Mouse (Mus musculus) kidney, postnatal 25 days (tissue): ENCODE results near the gene Snapin.

Experiments used
- DNase-seq, 2 experiments: peaks; one replicate each; pipeline ENCODE4 v3.0.0; 2021; ENCODE audit warnings: mixed read lengths in 2 of 2

The Snapin gene

GRCm38 (mm10) chr3:90503444-90503843, 12.6 kb upstream of the Snapin start:
- DNase-seq: no peak

DNA sequence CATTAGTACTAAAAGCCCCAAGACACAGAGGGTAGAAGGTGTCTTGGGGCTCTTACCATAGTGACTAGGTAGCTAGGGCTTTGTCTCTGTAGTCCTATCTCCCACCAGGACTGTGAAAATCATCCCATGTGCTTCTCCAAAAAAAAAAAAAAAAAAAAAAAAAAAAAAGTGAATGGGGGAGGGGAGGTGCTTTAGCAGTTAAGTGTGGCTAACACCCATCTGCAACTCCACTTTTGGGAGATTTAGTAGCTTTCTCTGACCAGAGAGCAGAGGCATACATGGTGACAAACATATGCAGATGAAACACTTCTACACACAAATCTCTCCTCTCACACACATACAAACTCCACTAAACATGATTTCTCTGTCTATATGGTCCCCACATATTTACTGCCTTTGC, 6.8 kb upstream of the Snapin start:
- no peak for DNase-seq

DNA sequence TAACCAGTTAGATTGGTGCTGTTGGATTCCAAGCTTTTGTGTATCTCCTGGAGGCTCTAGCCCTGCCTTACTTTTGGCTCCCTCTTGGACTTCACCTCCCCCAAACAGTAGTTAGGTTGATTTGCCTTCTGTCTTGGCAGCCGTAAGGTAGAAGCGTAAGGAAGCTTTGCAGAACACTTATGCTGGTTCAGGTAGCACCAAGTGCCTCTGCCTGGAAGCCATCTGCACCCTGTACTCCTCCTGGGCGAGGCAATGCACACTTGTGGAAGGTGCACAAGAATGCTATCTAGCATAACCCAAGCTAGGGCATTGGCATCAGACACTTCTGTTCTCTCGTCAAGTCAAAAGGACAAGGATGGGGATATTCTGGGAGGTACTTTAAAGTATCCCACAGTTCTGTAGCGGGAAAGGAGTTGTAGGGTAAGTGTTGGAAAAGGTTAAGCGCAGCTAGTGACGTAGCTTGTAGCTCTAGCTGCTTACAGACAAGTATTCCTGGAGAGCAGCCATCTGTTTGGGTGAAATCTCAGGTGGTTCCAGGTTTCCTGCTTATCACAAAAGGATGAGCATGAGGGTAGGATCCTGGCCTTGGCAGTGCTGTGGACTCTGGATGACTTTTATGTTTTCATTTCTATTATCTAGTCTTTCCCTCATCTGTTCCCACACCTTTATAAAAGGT, 5.2 kb upstream of the Snapin start:
- no peak for DNase-seq

DNA sequence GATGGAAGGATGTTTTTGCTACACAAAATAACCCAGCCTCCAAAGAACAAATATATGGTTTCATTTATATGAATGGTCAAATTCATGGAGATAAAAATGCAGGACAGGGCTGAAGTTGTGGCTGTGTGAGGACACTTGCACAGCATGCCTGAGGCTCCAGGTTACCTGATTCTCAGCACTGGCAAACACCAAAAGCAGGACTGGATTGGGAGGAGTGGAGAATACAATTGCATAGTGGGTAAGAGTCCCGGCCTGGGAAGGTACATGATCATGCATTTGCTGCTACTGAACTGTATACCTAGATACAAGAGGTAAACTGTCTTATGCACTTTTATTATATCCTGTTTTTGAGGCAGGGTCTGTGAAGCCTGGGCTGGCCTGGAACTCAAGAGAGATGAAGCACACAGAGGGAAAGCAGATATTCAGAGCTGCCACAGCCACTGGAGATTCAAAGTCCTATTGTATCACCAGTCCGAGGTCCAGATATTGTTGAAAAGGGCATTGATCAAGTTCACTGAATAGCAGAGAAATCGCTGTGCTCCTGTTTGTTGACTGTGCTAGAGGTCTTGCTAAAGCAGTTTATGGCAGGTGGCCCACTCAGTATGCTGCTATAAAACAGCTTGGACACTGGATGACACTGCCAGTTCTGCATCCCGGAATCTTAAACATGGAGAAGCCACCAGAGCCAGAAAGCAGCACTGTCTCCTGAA, 3.2 kb upstream of the Snapin start:
- DNase-seq: no peak

DNA sequence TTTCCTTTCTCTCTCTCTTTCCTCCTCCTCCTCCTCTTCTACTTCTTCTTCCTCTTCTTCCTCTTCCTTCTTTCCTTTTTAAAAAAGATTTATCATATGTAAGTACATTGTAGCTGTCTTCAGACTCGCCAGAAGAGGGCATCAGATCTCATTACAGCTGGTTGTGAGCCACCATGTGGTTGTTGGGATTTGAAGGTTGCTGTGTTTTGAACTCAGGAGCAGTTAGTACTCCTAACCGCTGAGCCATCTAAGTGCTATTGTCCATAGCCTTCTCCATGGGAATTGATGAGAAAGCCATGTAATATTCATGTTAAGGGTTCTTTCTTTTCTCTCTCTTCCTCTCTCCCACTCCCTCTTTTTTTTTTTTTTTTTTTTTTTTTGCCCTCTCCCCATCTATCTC, 517 bp upstream of the Snapin start:
- peak; percentile 50 to 68 for DNase-seq

- no peak for DNase-seq
Observed at GRCm38 (mm10) chr3:90488576-90488975, 2.3 kb downstream of the Snapin start.

GRCm38 (mm10) chr3:90486998-90487397, 3.8 kb downstream of the Snapin start:
- DNase-seq: peak in 1 of 2 experiments; percentile 51

DNA sequence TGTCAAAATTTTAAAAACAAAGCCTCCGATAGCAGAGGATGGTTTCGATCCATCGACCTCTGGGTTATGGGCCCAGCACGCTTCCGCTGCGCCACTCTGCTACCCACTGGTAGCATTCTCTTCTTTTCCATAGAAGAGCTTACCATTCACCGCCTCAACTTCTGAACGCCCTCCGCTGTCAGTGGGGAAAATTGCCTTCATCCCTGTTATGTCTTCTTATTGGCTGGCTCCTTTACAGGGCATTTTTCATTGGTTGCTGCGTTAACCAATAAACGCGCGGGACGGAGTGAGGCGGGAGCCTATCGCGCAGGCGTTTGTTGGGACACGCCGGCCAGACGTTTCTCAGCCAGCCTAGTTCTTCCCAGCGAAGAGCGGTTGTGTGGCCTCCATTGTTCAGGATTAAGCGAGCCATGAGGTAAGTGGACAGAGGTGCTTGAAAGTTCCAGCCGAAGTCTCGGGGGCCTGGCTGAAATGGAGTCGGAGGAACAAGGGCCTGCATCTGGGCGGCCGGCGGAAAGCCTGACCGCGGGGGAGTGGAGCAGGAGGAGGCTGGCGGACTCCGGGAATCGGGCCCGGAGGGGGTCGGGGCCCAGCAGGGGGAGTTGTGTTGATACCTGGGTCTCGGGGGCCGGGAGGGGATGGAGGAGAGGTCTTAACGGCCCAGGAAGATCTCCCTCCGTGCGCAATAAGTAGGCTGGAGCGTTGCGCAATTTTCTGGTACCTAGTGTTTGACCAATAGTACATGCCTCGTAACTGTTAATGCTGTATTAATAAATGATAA, 14.8 kb downstream of the Snapin start, which contains the start of gene Ilf2:
Gene Ilf2, plus strand, starts transcription at position 296 of the 781 bp plus-strand sequence.
- peak; percentile 94 to 98 for DNase-seq

GRCm38 (mm10) chr3:90475151-90475830, 15.5 kb downstream of the Snapin start:
- peak in 1 of 2 experiments; percentile 21 for DNase-seq

DNA sequence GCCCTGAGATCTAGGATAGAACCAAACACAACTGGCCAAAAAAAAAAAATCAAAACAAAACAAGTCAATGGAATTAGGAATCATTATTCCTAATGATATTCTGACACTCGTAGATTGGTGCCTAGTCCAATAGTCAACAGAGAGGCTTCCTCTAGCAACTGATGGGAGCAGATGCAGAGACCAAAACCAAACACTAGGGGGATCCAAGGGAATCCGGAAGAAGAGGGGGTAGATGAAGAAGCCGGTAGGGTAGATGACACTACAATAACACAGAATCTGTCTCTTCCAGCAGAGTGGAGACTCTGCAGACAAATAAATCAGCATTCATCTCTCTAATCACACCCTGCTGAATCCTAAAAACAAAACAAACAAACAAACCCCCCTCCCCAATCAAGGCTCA, 18.6 kb downstream of the Snapin start:
- DNase-seq: peak; percentile 67 to 75

- DNase-seq: no peak
Observed at GRCm38 (mm10) chr3:90467618-90468300, 23.1 kb downstream of the Snapin start.

- peak; percentile 71 to 76 for DNase-seq
Observed at GRCm38 (mm10) chr3:90466311-90466766, 24.5 kb downstream of the Snapin start.

DNA sequence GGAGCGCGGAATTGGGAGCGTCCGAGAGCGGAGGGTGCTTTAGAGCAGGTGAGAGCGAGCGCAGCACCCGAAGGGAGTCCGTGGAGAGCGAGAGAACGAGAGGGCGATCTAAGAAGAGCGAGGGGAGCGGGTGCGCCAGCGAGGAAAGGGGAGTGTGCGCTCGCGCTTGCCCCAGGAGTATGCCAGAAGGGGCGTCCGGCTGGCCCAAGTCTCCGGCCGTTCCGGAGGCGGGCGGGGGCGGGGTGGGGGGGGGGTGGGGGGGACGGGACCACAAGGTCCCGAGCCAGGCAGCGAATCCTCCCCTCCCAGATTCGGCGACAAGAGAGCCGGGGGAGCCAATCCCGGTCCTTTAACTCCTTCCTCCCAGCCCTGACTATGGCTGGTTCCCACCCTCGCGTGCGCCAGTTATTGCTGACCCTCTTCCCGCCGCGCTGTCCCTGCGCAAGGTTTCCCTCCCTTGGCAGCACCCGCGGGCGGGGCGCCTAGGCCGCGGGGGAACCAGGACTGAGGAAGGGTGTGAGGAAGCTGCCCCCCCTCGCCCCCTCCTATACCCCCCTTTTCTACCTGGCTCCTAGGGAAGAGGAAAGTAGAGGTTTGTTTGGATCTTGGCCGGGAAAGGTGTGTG, 25.0 kb downstream of the Snapin start, which contains the start of gene Npr1:
Gene Npr1, minus strand, starts transcription at position 181 of the 625 bp plus-strand sequence.
- DNase-seq: peak; percentile 60 to 82

- peak; percentile 23 to 54 for DNase-seq
Observed at GRCm38 (mm10) chr3:90465081-90465685, 25.6 kb downstream of the Snapin start.

- DNase-seq: peak; percentile 25 to 54
Observed at GRCm38 (mm10) chr3:90464552-90465080, 26.2 kb downstream of the Snapin start.

- no peak for DNase-seq
Observed at GRCm38 (mm10) chr3:90462579-90462978, 28.3 kb downstream of the Snapin start.

DNA sequence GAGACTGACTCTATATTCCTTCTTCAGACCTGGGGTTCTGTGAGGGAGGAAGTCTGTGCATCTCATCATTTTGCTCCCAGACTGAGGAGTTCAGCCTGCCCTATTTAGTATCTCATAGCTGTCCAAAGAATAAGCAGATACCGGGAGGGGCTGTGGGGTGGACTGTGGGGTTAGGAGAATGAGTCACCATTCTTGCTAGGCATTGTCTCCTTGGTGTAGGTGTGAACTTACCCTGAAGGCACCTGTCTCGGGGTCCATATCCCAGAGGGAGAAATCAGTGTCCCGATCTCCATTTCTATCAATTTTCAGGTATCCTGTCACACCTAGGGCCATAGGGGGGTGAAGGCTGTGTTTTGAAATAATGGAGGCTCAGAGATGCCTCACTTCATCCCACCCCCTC, 28.9 kb downstream of the Snapin start:
- no peak for DNase-seq

GRCm38 (mm10) chr3:90460315-90460714, 30.5 kb downstream of the Snapin start:
- DNase-seq: peak; percentile 8 to 45

GRCm38 (mm10) chr3:90459727-90460126, 31.1 kb downstream of the Snapin start:
- no peak for DNase-seq

DNA sequence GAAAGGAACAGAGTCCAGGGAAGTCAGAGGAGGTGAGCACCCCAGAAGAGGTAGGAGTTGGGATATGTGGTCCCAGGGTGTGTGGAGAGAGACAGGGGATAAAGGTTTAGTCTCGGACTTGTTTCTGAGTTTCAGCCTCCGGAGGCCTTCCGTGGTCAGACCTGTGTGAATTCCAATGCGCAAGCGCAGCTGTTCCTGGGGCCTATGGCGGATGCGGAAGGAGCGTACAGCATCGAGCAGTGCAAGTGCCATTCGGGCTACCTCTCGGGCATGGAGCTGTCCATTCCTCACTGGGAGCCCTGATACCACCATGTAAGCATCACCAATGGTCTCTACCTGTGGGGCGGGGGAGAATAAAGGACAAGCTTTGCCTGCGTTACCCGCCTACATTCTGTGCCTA, 35.9 kb downstream of the Snapin start:
- no peak for DNase-seq
